Mouse (Mus musculus): ENCODE data around the gene Gm36028. TPM values are rescaled to one million over a fixed set of nuclear protein-coding genes. Genes with fewer than 3 reads are reported as not detected.
A peak's percentile ranks its signal among the peaks of the same experiment; 100 is the strongest.

Gene Gm36028
- polyA plus RNA-seq (2016; fragmentation: Nextera tagmentation; extraction: Ambion mirVana), result 0.26 TPM in 1 of 2 replicates, not detected in the other

GRCm38 (mm10) chr16:37861029-37861428, at the start of gene Gm36028:
Gene Gm36028, minus strand, starts transcription at chr16:37861146.
- no peaks in the 10 kb centered on the region for H3K36me3 ChIP-seq
- no peak within 1 kb of the TSS for H3K4me2 ChIP-seq (replicated peaks)
- no peaks in the 10 kb centered on the region for H3K4me1 ChIP-seq
- no peaks in the 10 kb centered on the region for H3K27me3 ChIP-seq
- 89% methylated on average over 7 of the region's 7 CpGs for WGBS
- no peak within 1 kb of the TSS for H3K9ac ChIP-seq
- H3K4me3 ChIP-seq, result no peak within 1 kb of the TSS
- ATAC-seq (ENCODE audit: low FRiP score), result no peak
- no peaks in the 10 kb centered on the region for H3K9me3 ChIP-seq (replicated peaks)
- no peak within 1 kb of the TSS for H3K27ac ChIP-seq

DNA sequence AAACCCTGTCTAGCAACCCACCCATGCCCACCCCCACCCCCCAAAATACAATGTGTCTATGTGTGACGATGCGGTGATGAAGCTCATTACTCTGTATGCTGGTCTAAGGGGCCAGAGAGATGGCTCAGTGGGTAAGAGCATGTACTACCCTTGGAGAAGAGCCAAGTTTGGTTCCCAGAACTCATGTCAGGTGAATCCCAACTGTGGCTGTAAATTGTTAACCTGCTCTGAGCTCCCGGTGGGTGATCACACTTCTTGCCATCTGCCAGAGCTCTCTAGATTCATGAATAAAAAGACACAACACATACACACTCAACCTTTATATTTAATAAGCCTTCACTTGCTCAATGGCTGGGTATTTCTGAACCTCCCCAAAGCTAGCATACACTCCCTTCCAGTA, 45.5 kb upstream of the Gm36028 start:
- no peak overlapping the region for H3K4me3 ChIP-seq
- no peak overlapping the region for H3K27ac ChIP-seq
- H3K4me1 ChIP-seq, result no peaks in the 10 kb centered on the region
- WGBS, result 92% methylated on average over 3 of the region's 3 CpGs
- no peak overlapping the region for H3K9ac ChIP-seq
- no peaks in the 10 kb centered on the region for H3K9me3 ChIP-seq (replicated peaks)
- no peak overlapping the region for H3K4me2 ChIP-seq (replicated peaks)
- no peaks in the 10 kb centered on the region for H3K27me3 ChIP-seq
- no peaks in the 10 kb centered on the region for H3K36me3 ChIP-seq
- ATAC-seq (ENCODE audit: low FRiP score), result no peak

DNA sequence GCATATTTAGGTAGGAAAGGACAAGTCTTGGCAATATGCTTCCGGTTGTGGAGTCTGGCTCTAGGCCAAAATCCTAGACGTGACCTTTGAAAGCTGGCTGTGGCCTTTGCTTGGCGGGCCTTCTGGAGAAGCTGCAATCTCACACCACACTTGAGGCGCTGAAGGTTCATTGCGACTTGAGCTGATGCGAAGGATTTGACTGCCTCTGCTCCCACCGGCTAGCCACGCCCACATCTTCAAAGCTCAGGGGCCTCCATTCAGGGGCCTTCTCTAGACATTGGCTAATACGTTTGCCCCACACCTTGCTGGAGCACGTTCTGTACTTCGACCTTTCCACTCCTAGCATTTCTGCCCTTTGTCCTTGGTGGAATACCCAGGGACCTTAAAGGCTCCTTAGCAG, 40.4 kb upstream of the Gm36028 start:
- Histone ChIP-seq H3K36me3 (no peaks in the 10 kb centered on the region), H3K9me3 (replicated peaks) (no peaks in the 10 kb centered on the region), H3K27ac (no peak overlapping the region), H3K27me3 (no peaks in the 10 kb centered on the region), H3K4me1 (0 out of 2 replicates have a peak, but pooled peaks cover 2% of the 10 kb centered on the region), H3K4me2 (replicated peaks) (no peak overlapping the region), H3K9ac (no peak overlapping the region), H3K4me3 (no peak overlapping the region)
- WGBS, result 39% methylated on average over 11 of the region's 11 CpGs
- ATAC-seq (ENCODE audit: low FRiP score), result no peak

DNA sequence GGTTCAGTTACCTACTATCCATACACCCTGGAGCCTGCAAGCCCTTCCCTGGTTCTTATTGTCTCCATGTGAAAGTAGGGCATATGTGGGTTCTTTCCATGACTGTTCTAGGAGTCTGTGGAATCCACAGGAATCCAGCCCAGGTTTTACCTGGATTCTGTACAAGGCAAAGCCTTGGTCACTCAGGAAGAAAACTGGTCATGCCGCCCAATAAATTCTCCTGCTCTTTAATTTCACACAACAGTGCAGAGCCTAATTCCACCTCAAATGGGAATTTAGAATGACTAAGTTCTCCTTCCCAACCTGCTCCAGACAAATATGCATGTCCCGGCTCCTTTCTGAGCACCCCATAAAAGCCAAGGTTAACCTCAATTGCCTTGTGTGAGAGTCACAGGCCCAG, 38.4 kb upstream of the Gm36028 start:
- Histone ChIP-seq H3K36me3 (no peaks in the 10 kb centered on the region), H3K9ac (no peak overlapping the region), H3K9me3 (replicated peaks) (no peaks in the 10 kb centered on the region), H3K27ac (no peak overlapping the region), H3K4me3 (no peak overlapping the region), H3K4me1 (0 out of 2 replicates have a peak, but pooled peaks cover 2% of the 10 kb centered on the region), H3K4me2 (replicated peaks) (no peak overlapping the region), H3K27me3 (no peaks in the 10 kb centered on the region)
- no peak for ATAC-seq (ENCODE audit: low FRiP score)
- 43% methylated on average over 2 of the region's 2 CpGs for WGBS

GRCm38 (mm10) chr16:37898790-37899189, 37.8 kb upstream of the Gm36028 start:
- H3K27ac ChIP-seq, result no peak overlapping the region
- 79% methylated on average over 5 of the region's 5 CpGs for WGBS

GRCm38 (mm10) chr16:37893942-37894341, 33.0 kb upstream of the Gm36028 start:
- H3K27me3 ChIP-seq, result no peaks in the 10 kb centered on the region
- WGBS, result 85% methylated on average over 2 of the region's 2 CpGs
- no peaks in the 10 kb centered on the region for H3K9me3 ChIP-seq (replicated peaks)
- no peak overlapping the region for H3K9ac ChIP-seq
- no peak for ATAC-seq (ENCODE audit: low FRiP score)
- H3K4me2 ChIP-seq (replicated peaks), result no peak overlapping the region
- no peak overlapping the region for H3K27ac ChIP-seq
- no peak overlapping the region for H3K4me3 ChIP-seq
- H3K4me1 ChIP-seq, result peaks cover 4% of the 10 kb centered on the region; the same call in 1 of the 2 replicates
- no peaks in the 10 kb centered on the region for H3K36me3 ChIP-seq

More at GRCm38 (mm10) chr16:37898790-37899189, 37.8 kb upstream of the Gm36028 start:
- no peaks in the 10 kb centered on the region for H3K27me3 ChIP-seq
- H3K4me3 ChIP-seq, result no peak overlapping the region
- H3K9ac ChIP-seq, result no peak overlapping the region
- 0 out of 2 replicates have a peak, but pooled peaks cover 2% of the 10 kb centered on the region for H3K4me1 ChIP-seq
- H3K36me3 ChIP-seq, result no peaks in the 10 kb centered on the region
- H3K4me2 ChIP-seq (replicated peaks), result no peak overlapping the region
- no peaks in the 10 kb centered on the region for H3K9me3 ChIP-seq (replicated peaks)
- ATAC-seq (ENCODE audit: low FRiP score), result no peak

- Histone ChIP-seq H3K4me2 (replicated peaks) (no peak overlapping the region), H3K36me3 (no peaks in the 10 kb centered on the region), H3K27me3 (no peaks in the 10 kb centered on the region), H3K27ac (0 out of 2 replicates have a peak overlapping the region, but pooled peaks have one; percentile 18), H3K9me3 (replicated peaks) (no peaks in the 10 kb centered on the region), H3K4me3 (no peak overlapping the region), H3K4me1 (peaks cover 4% of the 10 kb centered on the region; the same call in 1 of the 2 replicates), H3K9ac (no peak overlapping the region)
- WGBS, result 65% methylated on average over 6 of the region's 6 CpGs
- ATAC-seq (ENCODE audit: low FRiP score), result no peak
Measured at GRCm38 (mm10) chr16:37893381-37893780, 32.4 kb upstream of the Gm36028 start.

GRCm38 (mm10) chr16:37892667-37893066, 31.7 kb upstream of the Gm36028 start:
- ATAC-seq (ENCODE audit: low FRiP score), result peak; percentile 73

DNA sequence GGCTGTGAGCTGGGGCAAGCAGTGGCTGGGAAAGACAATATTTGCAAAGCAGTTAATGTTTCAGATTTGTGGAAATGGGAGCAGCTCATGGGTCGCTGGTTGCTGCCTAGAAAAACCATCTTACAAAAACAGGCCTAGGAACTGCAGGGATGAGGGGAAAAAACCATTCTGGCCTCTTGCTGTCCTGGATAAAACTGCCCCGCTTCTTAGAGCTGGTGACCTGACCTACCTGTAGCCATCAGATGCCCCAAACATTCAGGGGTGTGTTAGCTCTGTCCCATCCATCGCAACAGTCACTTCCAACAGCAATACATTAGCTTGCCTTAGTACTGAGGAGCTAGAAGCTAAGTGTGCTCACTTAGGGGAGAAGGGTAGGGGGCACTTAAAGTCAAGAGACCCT, 28.0 kb upstream of the Gm36028 start:
- 85% methylated on average over 3 of the region's 3 CpGs for WGBS
- H3K27ac ChIP-seq, result no peak overlapping the region
- no peak for ATAC-seq (ENCODE audit: low FRiP score)
- H3K9me3 ChIP-seq (replicated peaks), result no peaks in the 10 kb centered on the region
- H3K36me3 ChIP-seq, result peaks cover 3% of the 10 kb centered on the region
- H3K4me3 ChIP-seq, result no peak overlapping the region
- no peak overlapping the region for H3K4me2 ChIP-seq (replicated peaks)
- H3K9ac ChIP-seq, result no peak overlapping the region
- H3K4me1 ChIP-seq, result peaks cover 4% of the 10 kb centered on the region; the same call in 1 of the 2 replicates
- H3K27me3 ChIP-seq, result no peaks in the 10 kb centered on the region

More at GRCm38 (mm10) chr16:37892667-37893066, 31.7 kb upstream of the Gm36028 start:
- no peak overlapping the region for H3K4me2 ChIP-seq (replicated peaks)
- no peaks in the 10 kb centered on the region for H3K27me3 ChIP-seq
- H3K4me1 ChIP-seq, result peaks cover 4% of the 10 kb centered on the region; the same call in 1 of the 2 replicates
- H3K36me3 ChIP-seq, result no peaks in the 10 kb centered on the region
- H3K9ac ChIP-seq, result no peak overlapping the region
- 52% methylated on average over 2 of the region's 2 CpGs for whole genome bisulfite sequencing
- H3K9me3 ChIP-seq (replicated peaks), result no peaks in the 10 kb centered on the region
- H3K4me3 ChIP-seq, result no peak overlapping the region
- no peak overlapping the region for H3K27ac ChIP-seq

GRCm38 (mm10) chr16:37881168-37881567, 20.2 kb upstream of the Gm36028 start:
- no peak overlapping the region for H3K27ac ChIP-seq
- H3K4me3 ChIP-seq, result no peak overlapping the region
- no peak for ATAC-seq (ENCODE audit: low FRiP score)
- H3K36me3 ChIP-seq, result peaks cover 65% of the 10 kb centered on the region
- WGBS, result 89% methylated on average over 2 of the region's 2 CpGs
- no peak overlapping the region for H3K9ac ChIP-seq
- H3K9me3 ChIP-seq (replicated peaks), result no peaks in the 10 kb centered on the region
- no peak overlapping the region for H3K4me2 ChIP-seq (replicated peaks)
- H3K4me1 ChIP-seq, result peaks cover 4% of the 10 kb centered on the region; the same call in 1 of the 2 replicates
- no peaks in the 10 kb centered on the region for H3K27me3 ChIP-seq

DNA sequence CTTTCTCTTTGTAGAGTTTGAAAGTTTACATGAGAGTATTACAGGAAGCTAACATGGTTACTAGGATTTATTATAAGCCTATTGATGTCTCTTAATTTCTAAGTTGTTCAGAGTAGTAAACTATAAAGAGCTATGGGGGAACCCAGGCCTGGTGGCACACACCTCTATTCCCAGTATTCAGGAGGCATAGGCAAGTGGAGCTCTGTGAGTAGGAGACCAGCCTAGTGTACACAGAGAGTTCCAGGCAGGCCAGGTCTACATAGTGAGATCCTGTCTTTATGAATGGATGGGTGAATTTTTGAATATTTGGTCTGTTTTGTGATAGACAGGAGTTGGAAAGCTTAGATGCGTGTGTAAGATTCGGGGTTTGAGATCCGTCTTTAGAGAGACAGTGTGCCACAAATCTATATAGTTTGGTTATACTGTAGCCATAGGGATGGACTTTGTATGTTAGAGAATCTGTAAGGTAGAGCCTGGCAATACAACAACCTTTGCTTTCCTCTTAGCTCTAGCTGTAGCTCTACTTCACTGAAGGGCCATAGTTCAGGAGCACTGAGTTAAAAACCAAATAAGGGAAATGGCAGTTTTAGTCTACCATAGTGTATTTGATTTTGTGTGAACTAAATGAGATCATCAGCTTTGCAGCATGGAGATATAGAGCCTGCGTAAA, 18.9 kb upstream of the Gm36028 start:
- Histone ChIP-seq H3K36me3 (peaks cover 65% of the 10 kb centered on the region), H3K4me3 (no peak overlapping the region)

GRCm38 (mm10) chr16:37878951-37879505, 18.1 kb upstream of the Gm36028 start:
- no peak overlapping the region for H3K4me3 ChIP-seq
- H3K27ac ChIP-seq, result no peak overlapping the region
- WGBS, result 93% methylated on average over 7 of the region's 7 CpGs
- no peak for ATAC-seq (ENCODE audit: low FRiP score)
- H3K27me3 ChIP-seq, result no peaks in the 10 kb centered on the region
- H3K9me3 ChIP-seq (replicated peaks), result no peaks in the 10 kb centered on the region
- H3K9ac ChIP-seq, result no peak overlapping the region
- H3K4me2 ChIP-seq (replicated peaks), result no peak overlapping the region
- H3K4me1 ChIP-seq, result peaks cover 7% of the 10 kb centered on the region
- H3K36me3 ChIP-seq, result peaks cover 62% of the 10 kb centered on the region

More for the DNA sequence above, 18.9 kb upstream of the Gm36028 start:
- no peak overlapping the region for H3K4me2 ChIP-seq (replicated peaks)
- no peaks in the 10 kb centered on the region for H3K27me3 ChIP-seq
- no peak for ATAC-seq (ENCODE audit: low FRiP score)
- no peak overlapping the region for H3K27ac ChIP-seq
- WGBS, result 96% methylated on average over 4 of the region's 4 CpGs
- no peak overlapping the region for H3K9ac ChIP-seq
- peaks cover 4% of the 10 kb centered on the region for H3K4me1 ChIP-seq
- H3K9me3 ChIP-seq (replicated peaks), result no peaks in the 10 kb centered on the region

Measured in hindbrain, embryonic 12.5 days (tissue).